Mouse (Mus musculus) forebrain, postnatal 0 days (tissue): ENCODE data around the gene Btk. TPM values are rescaled to one million over a fixed set of nuclear protein-coding genes. Genes with fewer than 3 reads are reported as not detected.

Source experiments
- ATAC-seq: fragments of 200-750 bp; cut with Nextera tagmentation; 2 replicates; pipeline ENCODE4 v1.8.0; 2017; ENCODE audit warnings: mild to moderate bottlenecking, moderate library complexity
- DNase-seq: peaks from one replicate; pipeline ENCODE4 v3.0.0-alpha.2; 2015
- H3K27ac ChIP-seq: fragments of 300-500 bp; sonication (generic); 2 replicates; pipeline ENCODE4 v1.5.1; 2014; ENCODE audit warnings: low read depth, mild to moderate bottlenecking, antibody characterized with exemption, low read length, moderate library complexity, mixed read lengths
- H3K27me3 ChIP-seq: fragments of 300-500 bp; sonication (generic); 2 replicates; pipeline ENCODE4 v1.6.1; 2014; ENCODE audit warnings: mild to moderate bottlenecking, low read length, mixed read lengths; ENCODE audit not compliant: insufficient read depth
- H3K36me3 ChIP-seq: fragments of 300-500 bp; sonication (generic); 2 replicates; pipeline ENCODE4 v1.6.1; 2014; ENCODE audit warnings: mild to moderate bottlenecking, moderate library complexity; ENCODE audit not compliant: insufficient read depth
- H3K4me1 ChIP-seq: fragments of 300-500 bp; sonication (generic); 2 replicates; pipeline ENCODE4 v1.6.1; 2014; ENCODE audit warnings: antibody characterized with exemption; ENCODE audit not compliant: insufficient read depth
- H3K4me2 ChIP-seq: fragments of 300-500 bp; sonication (generic); 2 replicates; pipeline ENCODE4 v1.6.1; 2014; ENCODE audit warnings: low read depth, mild to moderate bottlenecking, moderate library complexity
- H3K4me3 ChIP-seq: fragments of 300-500 bp; sonication (generic); 2 replicates; pipeline ENCODE4 v1.5.1; 2014; ENCODE audit warnings: low read depth, low read length, mixed read lengths
- H3K9ac ChIP-seq: fragments of 300-500 bp; sonication (generic); 2 replicates; pipeline ENCODE4 v1.6.1; 2014; ENCODE audit warnings: mild to moderate bottlenecking
- H3K9me3 ChIP-seq: fragments of 300-500 bp; sonication (generic); 2 replicates; pipeline ENCODE4 v1.6.1; 2016; ENCODE audit warnings: low read length
- CTCF ChIP-seq: sonication (generic); IDR thresholded peaks from 2 replicates; pipeline ENCODE4 v1.5.1; 2016; ENCODE audit warnings: antibody characterized with exemption, control low read depth, low read depth
- WGBS: fragments of 180-500 bp; shearing (Covaris S2); extraction: QIAGEN DNeasy Blood & Tissue Kit; methylation state at CpG from one replicate; pipeline ENCODE4 v1.1.7; 2014; 5-methylcytosine and 5-hydroxymethylcytosine counted together
- polyA plus RNA-seq: library from polyadenylated mRNA; unstranded; fragments of >200 nt; fragmentation: Nextera tagmentation; extraction: Ambion mirVana; gene quantifications from 2 replicates; pipeline ENCODE4 v1.2.1, GENCODE M21; 2015
- total RNA-seq: library from RNA; depleted of rRNA; stranded (reverse); fragments of >200 nt; gene quantifications from 2 replicates; pipeline ENCODE4 v1.2.3, GENCODE M21; 2014; rRNA removed

Gene Btk
- total RNA-seq = 0.31 and 1.2 TPM in 2 replicates
- polyA plus RNA-seq = 0.45 and 0.59 TPM in 2 replicates

GRCm38 (mm10) chrX:134582888-134583669, at the start of gene Btk:
Gene Btk (minus strand): TSS chrX:134583570.
- WGBS = 89% methylated on average over 11 of the region's 11 CpGs
- H3K27me3 ChIP-seq = no peaks in the 10 kb centered on the region

GRCm38 (mm10) chrX:134632710-134633109, 49.3 kb upstream of the Btk start:
- no peak for ATAC-seq

More at GRCm38 (mm10) chrX:134582888-134583669, at the start of gene Btk:
- H3K36me3 ChIP-seq = no peaks in the 10 kb centered on the region
- H3K27ac ChIP-seq = no peak within 1 kb of the TSS
- H3K4me1 ChIP-seq = 0 out of 2 replicates have a peak, but pooled peaks cover 3% of the 10 kb centered on the region
- no peak within 1 kb of the TSS for H3K4me3 ChIP-seq
- H3K9me3 ChIP-seq = no peaks in the 10 kb centered on the region
- ATAC-seq (no peak), DNase-seq (no peak)
- H3K4me2 ChIP-seq = no peak within 1 kb of the TSS
- no peak within 1 kb of the TSS for H3K9ac ChIP-seq
- no peak for TF ChIP-seq CTCF

GRCm38 (mm10) chrX:134628200-134628599, 44.8 kb upstream of the Btk start:
- Histone ChIP-seq H3K4me1 (no peaks in the 10 kb centered on the region), H3K9ac (no peak overlapping the region), H3K4me2 (no peak overlapping the region), H3K27ac (no peak overlapping the region), H3K36me3 (no peaks in the 10 kb centered on the region), H3K27me3 (no peaks in the 10 kb centered on the region), H3K4me3 (no peak overlapping the region), H3K9me3 (no peaks in the 10 kb centered on the region)
- ATAC-seq (no peak), DNase-seq (no peak)
- no peak for TF ChIP-seq CTCF
- WGBS = 91% methylated on average over 2 of the region's 2 CpGs

More at GRCm38 (mm10) chrX:134632710-134633109, 49.3 kb upstream of the Btk start:
- Histone ChIP-seq H3K4me3 (no peak overlapping the region), H3K9me3 (no peaks in the 10 kb centered on the region), H3K27me3 (no peaks in the 10 kb centered on the region), H3K27ac (no peak overlapping the region), H3K4me1 (no peaks in the 10 kb centered on the region), H3K36me3 (no peaks in the 10 kb centered on the region), H3K4me2 (no peak overlapping the region), H3K9ac (no peak overlapping the region)
- TF ChIP-seq CTCF = no peak
- WGBS = 90% methylated on average over 5 of the region's 5 CpGs
- no peak for DNase-seq

- no peaks in the 10 kb centered on the region for H3K27me3 ChIP-seq
- TF ChIP-seq CTCF = no peak
- H3K4me3 ChIP-seq = no peak overlapping the region
- no peak overlapping the region for H3K9ac ChIP-seq
- H3K4me2 ChIP-seq = no peak overlapping the region
- no peaks in the 10 kb centered on the region for H3K36me3 ChIP-seq
- H3K9me3 ChIP-seq = no peaks in the 10 kb centered on the region
- H3K4me1 ChIP-seq = no peaks in the 10 kb centered on the region
- WGBS = 88% methylated on average over 4 of the region's 4 CpGs
- DNase-seq (no peak), ATAC-seq (no peak)
- H3K27ac ChIP-seq = no peak overlapping the region
These were observed 40.0 kb upstream of the Btk start for GRCm38 (mm10) chrX:134623350-134623749.

- ATAC-seq (no peak), DNase-seq (no peak)
- Histone ChIP-seq H3K27ac (no peak overlapping the region), H3K4me2 (no peak overlapping the region), H3K36me3 (no peaks in the 10 kb centered on the region), H3K9me3 (no peaks in the 10 kb centered on the region), H3K9ac (no peak overlapping the region), H3K4me3 (no peak overlapping the region), H3K27me3 (no peaks in the 10 kb centered on the region), H3K4me1 (no peaks in the 10 kb centered on the region)
- no peak for TF ChIP-seq CTCF
- WGBS = 82% methylated on average over 3 of the region's 3 CpGs
These were observed 38.3 kb upstream of the Btk start for GRCm38 (mm10) chrX:134621685-134622084.

GRCm38 (mm10) chrX:134620254-134620865, 37.0 kb upstream of the Btk start:
- no peaks in the 10 kb centered on the region for H3K9me3 ChIP-seq
- TF ChIP-seq CTCF = no peak
- 32% methylated on average over 8 of the region's 8 CpGs for WGBS
- H3K4me2 ChIP-seq = 0 out of 2 replicates have a peak overlapping the region, but pooled peaks have one; percentile 5
- peak overlapping the region; percentile 35; the same call in 1 of the 2 replicates for H3K9ac ChIP-seq
- no peaks in the 10 kb centered on the region for H3K27me3 ChIP-seq
- H3K36me3 ChIP-seq = no peaks in the 10 kb centered on the region
- DNase-seq (peak; percentile 63), ATAC-seq (peak; percentile 89)
- no peak overlapping the region for H3K4me3 ChIP-seq
- no peaks in the 10 kb centered on the region for H3K4me1 ChIP-seq
- peak overlapping the region; percentile 81 for H3K27ac ChIP-seq

- WGBS = 35% methylated on average over 9 of the region's 9 CpGs
- H3K36me3 ChIP-seq = no peaks in the 10 kb centered on the region
- ATAC-seq = peak; percentile 21; the same call in 1 of the 2 replicates
These were observed 36.3 kb upstream of the Btk start for GRCm38 (mm10) chrX:134619695-134620094.

More at GRCm38 (mm10) chrX:134619695-134620094, 36.3 kb upstream of the Btk start:
- H3K4me3 ChIP-seq = no peak overlapping the region
- H3K4me2 ChIP-seq = no peak overlapping the region
- TF ChIP-seq CTCF = no peak
- no peaks in the 10 kb centered on the region for H3K9me3 ChIP-seq
- H3K27ac ChIP-seq = peak overlapping the region; percentile 81; the same call in 1 of the 2 replicates
- no peaks in the 10 kb centered on the region for H3K27me3 ChIP-seq
- peak; percentile 17 for DNase-seq
- H3K4me1 ChIP-seq = no peaks in the 10 kb centered on the region
- no peak overlapping the region for H3K9ac ChIP-seq
